Mouse (Mus musculus) neural tube, embryonic 14.5 days (tissue): Measurements from ENCODE around the gene Cgnl1. TPM values are rescaled to one million over a fixed set of nuclear protein-coding genes. Genes with fewer than 3 reads are reported as not detected.

Experiments used
- ATAC-seq: fragments of 200-750 bp; cut with Nextera tagmentation; 2 replicates; pipeline ENCODE4 v1.8.0; 2017; ENCODE audit warnings: low read depth, mild to moderate bottlenecking, moderate TSS enrichment, moderate library complexity
- H3K27ac ChIP-seq: fragments of 300-500 bp; sonication (generic); 2 replicates; pipeline ENCODE4 v1.5.1; 2014; ENCODE audit warnings: low read depth, mild to moderate bottlenecking, control low read depth, low read length, moderate library complexity, mixed read lengths
- H3K27me3 ChIP-seq: fragments of 300-500 bp; sonication (generic); 2 replicates; pipeline ENCODE4 v1.6.1; 2014; ENCODE audit warnings: low read length; ENCODE audit not compliant: control insufficient read depth, insufficient read depth
- H3K36me3 ChIP-seq: fragments of 300-500 bp; sonication (generic); 2 replicates; pipeline ENCODE4 v1.6.1; 2014; ENCODE audit warnings: low read length, mixed read lengths; ENCODE audit not compliant: control insufficient read depth, insufficient read depth
- H3K4me1 ChIP-seq: fragments of 300-500 bp; sonication (generic); 2 replicates; pipeline ENCODE4 v1.6.1; 2014; ENCODE audit warnings: low read length; ENCODE audit not compliant: control insufficient read depth, insufficient read depth
- H3K4me2 ChIP-seq: fragments of 300-500 bp; sonication (generic); 2 replicates; pipeline ENCODE4 v1.6.1; 2014; ENCODE audit warnings: mild to moderate bottlenecking, low read depth, low read length, control low read depth
- H3K4me3 ChIP-seq: fragments of 300-500 bp; sonication (generic); 2 replicates; pipeline ENCODE4 v1.5.1; 2014; ENCODE audit warnings: low read depth, low read length, control low read depth, mixed read lengths
- H3K9ac ChIP-seq: fragments of 300-500 bp; sonication (generic); replicated peaks from 2 replicates; pipeline ENCODE4 v1.6.1; 2014; ENCODE audit warnings: low read depth, mild to moderate bottlenecking, control low read depth, low read length, mixed read lengths
- H3K9me3 ChIP-seq: fragments of 300-500 bp; sonication (generic); 2 replicates; pipeline ENCODE4 v1.6.1; 2016; ENCODE audit warnings: low read length; ENCODE audit not compliant: control insufficient read depth
- WGBS: fragments of 180-500 bp; shearing (Covaris S2); extraction: QIAGEN DNeasy Blood & Tissue Kit; methylation state at CpG from one replicate; pipeline ENCODE4 v1.1.7; 2014; 5-methylcytosine and 5-hydroxymethylcytosine counted together
- polyA plus RNA-seq: library from polyadenylated mRNA; unstranded; fragments of >200 nt; fragmentation: Nextera tagmentation; extraction: Ambion mirVana; gene quantifications from 2 replicates; pipeline ENCODE4 v1.2.1, GENCODE M21; 2014

Gene Cgnl1
- polyA plus RNA-seq, 1 experiment from 2014 or later, result 2.5 TPM

DNA sequence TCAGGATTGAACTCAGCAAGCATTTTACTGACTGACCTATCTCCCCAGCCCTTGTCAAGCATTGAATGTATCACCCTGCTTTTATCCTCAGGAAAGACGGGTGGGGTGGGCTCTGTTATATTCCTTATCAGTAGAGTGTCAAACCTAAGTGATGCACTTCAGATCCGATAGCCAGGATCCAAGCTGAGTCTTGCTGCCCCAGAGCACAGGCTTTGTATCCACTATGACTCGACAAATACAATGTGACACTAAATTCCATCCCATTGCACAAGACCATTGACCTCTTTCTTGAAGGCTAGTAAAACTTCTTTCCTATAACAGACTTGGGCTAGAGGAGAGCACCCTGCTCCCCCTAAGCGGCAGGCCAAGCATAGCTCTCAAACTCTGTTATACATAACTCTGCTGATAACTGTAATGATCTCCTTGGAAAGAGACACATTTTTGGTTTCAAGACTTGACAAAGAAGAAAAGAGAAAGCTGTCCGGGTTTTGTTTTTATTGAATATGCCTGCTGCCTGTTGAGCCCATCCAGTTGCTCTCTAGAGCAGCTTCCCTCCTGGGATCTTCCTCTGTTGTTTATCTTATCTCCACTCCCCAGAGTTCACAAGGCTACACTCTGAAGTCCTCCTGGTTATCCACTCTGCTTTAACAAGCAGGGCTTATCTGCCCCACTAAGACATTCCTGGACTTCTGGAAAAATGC is 94.3 kb downstream of the Cgnl1 start:
- Histone ChIP-seq H3K27ac (no peak overlapping the region), H3K27me3 (no peaks in the 10 kb centered on the region), H3K4me3 (no peak overlapping the region), H3K4me2 (no peak overlapping the region), H3K9ac (no peak overlapping the region), H3K9me3 (no peaks in the 10 kb centered on the region), H3K36me3 (no peaks in the 10 kb centered on the region), H3K4me1 (no peaks in the 10 kb centered on the region)
- no peak for ATAC-seq
- WGBS, result 61% methylated on average over 5 of the region's 5 CpGs

DNA sequence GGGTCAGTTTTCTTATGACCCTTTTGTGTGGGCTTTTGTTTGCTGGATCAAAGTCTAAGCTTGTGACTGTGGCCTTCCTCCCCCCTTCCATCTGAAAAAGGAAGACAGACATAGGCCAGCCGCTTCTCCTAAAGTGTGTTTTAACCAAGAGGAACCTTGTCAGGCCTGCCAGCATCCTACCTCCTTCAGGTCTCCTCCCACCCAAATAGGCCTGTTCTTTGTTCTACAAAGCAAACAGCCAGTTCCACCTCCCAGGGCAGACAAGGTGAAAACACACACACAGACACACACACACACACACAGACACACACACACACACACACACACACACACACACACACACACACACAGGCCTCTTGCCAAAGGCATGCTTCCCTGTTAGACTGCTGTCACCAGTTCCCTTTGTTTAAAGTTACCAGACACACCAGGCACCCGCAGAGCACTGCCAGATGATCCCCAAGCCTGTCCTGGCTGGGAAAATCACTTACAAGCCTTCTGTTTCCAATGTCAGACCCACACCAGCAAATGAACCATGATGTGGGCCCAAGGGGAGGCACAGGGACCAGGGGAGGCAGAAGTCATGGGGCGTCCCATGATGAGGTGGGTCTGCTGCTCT is 95.5 kb downstream of the Cgnl1 start:
- no peak overlapping the region for H3K4me3 ChIP-seq
- ATAC-seq, result no peak
- H3K27ac ChIP-seq, result no peak overlapping the region
- H3K4me2 ChIP-seq, result no peak overlapping the region
- no peaks in the 10 kb centered on the region for H3K27me3 ChIP-seq
- no peaks in the 10 kb centered on the region for H3K9me3 ChIP-seq
- H3K9ac ChIP-seq, result no peak overlapping the region
- WGBS, result 32% methylated on average over 3 of the region's 3 CpGs
- H3K4me1 ChIP-seq, result no peaks in the 10 kb centered on the region
- H3K36me3 ChIP-seq, result no peaks in the 10 kb centered on the region

DNA sequence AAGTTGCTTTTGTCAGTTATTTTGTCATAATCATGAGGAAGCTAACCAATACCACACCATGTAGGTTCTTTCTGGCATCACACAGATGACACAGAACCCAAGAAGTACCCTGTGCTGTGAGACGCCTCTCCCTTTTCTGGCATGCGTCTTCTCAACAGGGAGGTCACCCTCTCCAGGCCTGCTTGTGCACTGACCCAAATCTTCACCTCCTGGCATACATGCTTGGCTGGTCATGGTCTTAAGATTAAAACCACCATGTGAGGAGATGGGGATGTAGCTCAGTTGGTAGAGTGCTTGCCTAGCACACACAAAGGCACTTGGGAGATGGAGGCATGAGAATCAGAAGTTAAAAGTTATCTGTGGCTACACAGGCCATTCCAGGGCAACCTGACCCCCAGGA is 96.2 kb downstream of the Cgnl1 start:
- Histone ChIP-seq H3K4me1 (no peaks in the 10 kb centered on the region), H3K27ac (no peak overlapping the region), H3K9me3 (no peaks in the 10 kb centered on the region), H3K36me3 (no peaks in the 10 kb centered on the region), H3K9ac (no peak overlapping the region), H3K4me3 (no peak overlapping the region), H3K27me3 (no peaks in the 10 kb centered on the region), H3K4me2 (no peak overlapping the region)
- 74% methylated on average over 2 of the region's 2 CpGs for WGBS
- no peak for ATAC-seq

DNA sequence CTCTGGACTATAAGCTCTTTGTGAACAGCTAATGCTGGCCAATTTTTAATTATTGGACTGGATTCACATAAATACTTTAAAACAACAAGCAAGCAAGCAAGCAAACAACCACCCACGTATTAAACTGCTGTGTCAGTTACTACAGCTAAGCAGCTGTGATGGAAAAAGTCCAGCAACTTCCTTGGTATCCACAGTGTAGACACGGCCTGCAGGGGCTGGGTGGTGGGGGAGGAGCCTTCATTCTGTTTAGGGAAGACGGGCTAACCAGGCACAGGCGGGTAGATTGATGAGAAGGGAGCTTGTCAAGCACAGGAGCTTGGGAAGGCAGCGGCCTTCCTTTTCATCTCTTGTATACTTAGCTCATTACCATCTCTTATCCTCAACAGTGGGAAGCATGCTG is 96.9 kb downstream of the Cgnl1 start:
- Histone ChIP-seq H3K4me1 (no peaks in the 10 kb centered on the region), H3K27ac (no peak overlapping the region), H3K9ac (no peak overlapping the region), H3K36me3 (no peaks in the 10 kb centered on the region), H3K9me3 (no peaks in the 10 kb centered on the region), H3K27me3 (no peaks in the 10 kb centered on the region), H3K4me2 (no peak overlapping the region), H3K4me3 (no peak overlapping the region)
- 61% methylated on average over 5 of the region's 5 CpGs for WGBS
- no peak for ATAC-seq

DNA sequence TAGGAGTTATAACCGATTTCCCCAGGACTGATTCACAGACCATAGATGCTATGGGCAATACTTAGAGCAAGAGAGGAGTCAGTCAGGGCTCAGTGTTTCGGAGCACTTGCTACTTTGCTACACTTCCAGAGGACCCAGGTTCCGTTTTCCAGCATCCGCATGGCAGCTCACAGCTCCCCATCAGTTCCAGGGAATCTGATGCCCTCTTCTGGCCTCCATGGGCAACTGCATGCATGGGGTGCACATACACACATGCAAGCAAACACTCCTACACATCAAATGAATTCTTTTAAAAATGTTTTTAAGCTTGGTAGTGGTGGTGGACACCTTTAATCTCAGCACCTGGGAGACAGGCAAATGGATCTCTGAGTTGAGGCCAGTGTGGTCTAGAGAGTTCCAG is 98.9 kb downstream of the Cgnl1 start:
- H3K4me1 ChIP-seq, result no peaks in the 10 kb centered on the region
- H3K27me3 ChIP-seq, result no peaks in the 10 kb centered on the region
- H3K27ac ChIP-seq, result no peak overlapping the region
- 98% methylated on average over 4 of the region's 4 CpGs for WGBS
- ATAC-seq, result no peak
- no peaks in the 10 kb centered on the region for H3K9me3 ChIP-seq
- no peak overlapping the region for H3K9ac ChIP-seq
- no peak overlapping the region for H3K4me3 ChIP-seq
- no peaks in the 10 kb centered on the region for H3K36me3 ChIP-seq
- H3K4me2 ChIP-seq, result no peak overlapping the region

DNA sequence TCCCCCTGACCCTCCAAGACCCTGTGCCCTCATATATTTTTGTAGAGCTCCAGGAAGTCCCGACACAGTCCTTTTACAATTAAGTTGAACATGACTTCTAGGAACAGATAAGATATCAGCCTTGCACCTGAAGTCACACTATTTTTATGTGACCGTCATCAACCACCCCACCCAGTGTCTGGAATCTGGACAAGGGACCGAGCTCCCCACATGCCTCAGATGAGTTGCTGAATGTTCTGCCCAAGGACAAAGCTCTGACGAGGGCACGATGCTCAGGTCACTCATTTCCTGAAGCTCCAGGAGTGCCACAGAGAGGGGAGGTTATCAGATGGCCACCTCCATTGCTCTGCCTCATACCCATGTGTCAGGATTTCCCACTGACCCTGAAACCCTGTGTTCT is 100.7 kb downstream of the Cgnl1 start:
- Histone ChIP-seq H3K4me3 (no peak overlapping the region), H3K4me2 (no peak overlapping the region), H3K4me1 (no peaks in the 10 kb centered on the region), H3K9ac (no peak overlapping the region), H3K27me3 (no peaks in the 10 kb centered on the region), H3K36me3 (no peaks in the 10 kb centered on the region), H3K27ac (no peak overlapping the region), H3K9me3 (no peaks in the 10 kb centered on the region)
- no peak for ATAC-seq
- 74% methylated on average over 5 of the region's 5 CpGs for WGBS

DNA sequence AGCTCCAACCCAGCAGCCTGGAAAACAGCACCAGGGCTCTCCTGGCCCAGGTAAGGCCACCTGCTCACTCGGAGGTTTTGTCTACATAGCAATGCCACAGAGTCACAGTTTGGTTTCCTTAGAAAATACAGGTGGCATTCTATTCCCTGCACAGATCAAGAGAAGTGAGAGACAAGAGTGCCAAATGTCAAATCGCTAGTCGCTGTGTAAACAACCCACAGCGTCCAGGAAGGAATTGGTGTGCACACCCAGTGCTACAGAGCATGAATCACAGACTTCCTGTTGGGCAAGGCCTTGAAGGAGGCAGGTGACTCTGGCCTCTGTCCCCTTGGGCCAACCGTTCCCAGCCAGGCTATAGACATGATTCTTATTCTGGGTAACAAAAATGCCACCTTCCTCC is 103.8 kb downstream of the Cgnl1 start:
- no peak for ATAC-seq

DNA sequence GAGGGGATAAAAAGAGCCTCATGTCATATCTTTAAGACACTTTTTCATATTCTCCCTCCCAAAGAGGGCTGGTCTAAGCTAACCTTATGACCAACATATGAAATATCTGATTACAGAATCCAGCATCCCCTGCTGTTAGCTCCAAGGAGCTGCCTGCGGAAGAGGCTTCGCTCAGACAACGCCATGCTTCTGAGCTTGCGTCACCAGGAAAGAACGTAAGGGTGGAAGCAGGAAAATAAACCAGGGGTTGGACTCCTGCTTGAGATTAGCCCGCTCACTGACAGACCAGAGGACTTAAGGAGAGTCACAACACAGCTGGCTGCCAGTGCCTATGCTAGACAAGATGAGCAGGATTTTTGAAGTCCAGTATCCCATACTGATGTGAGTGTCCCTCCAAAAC is 105.0 kb downstream of the Cgnl1 start:
- no peak overlapping the region for H3K4me2 ChIP-seq
- no peak overlapping the region for H3K27ac ChIP-seq
- no peak for ATAC-seq
- no peaks in the 10 kb centered on the region for H3K4me1 ChIP-seq
- 81% methylated on average over 6 of the region's 6 CpGs for WGBS
- H3K9me3 ChIP-seq, result no peaks in the 10 kb centered on the region
- H3K9ac ChIP-seq, result no peak overlapping the region
- no peaks in the 10 kb centered on the region for H3K36me3 ChIP-seq
- no peak overlapping the region for H3K4me3 ChIP-seq
- H3K27me3 ChIP-seq, result no peaks in the 10 kb centered on the region

More for the DNA sequence above, 103.8 kb downstream of the Cgnl1 start:
- Histone ChIP-seq H3K9me3 (no peaks in the 10 kb centered on the region), H3K4me2 (no peak overlapping the region), H3K4me3 (no peak overlapping the region), H3K27me3 (no peaks in the 10 kb centered on the region), H3K4me1 (no peaks in the 10 kb centered on the region), H3K9ac (no peak overlapping the region), H3K36me3 (no peaks in the 10 kb centered on the region), H3K27ac (no peak overlapping the region)
- WGBS, result 71% methylated on average over 5 of the region's 5 CpGs

DNA sequence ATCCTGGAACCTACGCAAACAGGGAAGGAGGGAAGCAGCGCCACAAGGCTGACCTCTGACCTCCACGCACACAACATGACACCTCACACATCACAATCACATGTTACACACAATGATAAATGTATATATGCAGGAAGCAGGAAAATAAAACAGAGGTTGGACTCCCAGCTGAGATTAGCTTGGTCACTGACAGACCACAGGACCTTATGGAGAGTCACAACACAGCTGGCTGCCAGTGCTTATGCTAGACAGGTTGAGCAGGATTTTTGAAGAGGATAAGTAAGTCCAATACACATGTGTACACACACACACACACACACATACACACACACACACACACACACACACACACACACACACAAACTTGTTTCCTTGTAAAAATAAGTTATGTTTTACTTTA is 105.9 kb downstream of the Cgnl1 start:
- Histone ChIP-seq H3K4me3 (no peak overlapping the region), H3K4me1 (no peaks in the 10 kb centered on the region), H3K27ac (no peak overlapping the region), H3K36me3 (no peaks in the 10 kb centered on the region), H3K4me2 (no peak overlapping the region), H3K9ac (no peak overlapping the region), H3K27me3 (no peaks in the 10 kb centered on the region), H3K9me3 (no peaks in the 10 kb centered on the region)
- ATAC-seq, result no peak
- 76% methylated on average over 3 of the region's 3 CpGs for WGBS
